Mouse (Mus musculus): ENCODE measurements around the gene Tiam1. TPM values are rescaled to one million over a fixed set of nuclear protein-coding genes. Genes with fewer than 3 reads are reported as not detected.

Tiam1 gene
- polyA plus RNA-seq, 1 experiment from 2014 or later: 51.8 TPM

- 0 out of 2 replicates have a peak, but pooled peaks cover 3% of the 10 kb centered on the region for H3K36me3 ChIP-seq
- H3K4me2 ChIP-seq: no peak overlapping the region
- no peak overlapping the region for H3K4me3 ChIP-seq
- H3K9ac ChIP-seq: no peak overlapping the region
- H3K27me3 ChIP-seq: no peaks in the 10 kb centered on the region
- WGBS: 60% methylated on average over 14 of the region's 15 CpGs
- peaks cover 14% of the 10 kb centered on the region for H3K4me1 ChIP-seq
- no peak overlapping the region for H3K27ac ChIP-seq
- no peak for ATAC-seq (ENCODE audit: insufficient number of reproducible peaks, low FRiP score, low TSS enrichment, low read depth)
- no peaks in the 10 kb centered on the region for H3K9me3 ChIP-seq
These were observed 38.7 kb downstream of the Tiam1 start for GRCm38 (mm10) chr16:90104714-90105459.

GRCm38 (mm10) chr16:90103726-90104125 is 39.8 kb downstream of the Tiam1 start:
- Histone ChIP-seq H3K9me3 (no peaks in the 10 kb centered on the region), H3K4me3 (no peak overlapping the region), H3K27me3 (no peaks in the 10 kb centered on the region), H3K4me2 (no peak overlapping the region), H3K36me3 (0 out of 2 replicates have a peak, but pooled peaks cover 3% of the 10 kb centered on the region), H3K4me1 (peaks cover 20% of the 10 kb centered on the region), H3K27ac (no peak overlapping the region), H3K9ac (no peak overlapping the region)
- ATAC-seq (ENCODE audit: insufficient number of reproducible peaks, low FRiP score, low TSS enrichment, low read depth): no peak
- WGBS: 63% methylated on average over 2 of the region's 2 CpGs

GRCm38 (mm10) chr16:90102596-90102995 is 41.0 kb downstream of the Tiam1 start:
- no peak for ATAC-seq (ENCODE audit: insufficient number of reproducible peaks, low FRiP score, low TSS enrichment, low read depth)
- H3K4me1 ChIP-seq: peaks cover 28% of the 10 kb centered on the region
- no peak overlapping the region for H3K27ac ChIP-seq
- H3K9ac ChIP-seq: no peak overlapping the region
- no peak overlapping the region for H3K4me3 ChIP-seq
- 82% methylated on average over 7 of the region's 7 CpGs for WGBS
- H3K36me3 ChIP-seq: 0 out of 2 replicates have a peak, but pooled peaks cover under 1% of the 10 kb centered on the region
- no peaks in the 10 kb centered on the region for H3K9me3 ChIP-seq
- no peaks in the 10 kb centered on the region for H3K27me3 ChIP-seq
- H3K4me2 ChIP-seq: no peak overlapping the region

GRCm38 (mm10) chr16:90098191-90098605 is 45.4 kb downstream of the Tiam1 start:
- WGBS: 69% methylated on average over 11 of the region's 11 CpGs
- peak overlapping the region; percentile 59 for H3K27ac ChIP-seq
- no peak overlapping the region for H3K9ac ChIP-seq
- H3K36me3 ChIP-seq: no peaks in the 10 kb centered on the region
- H3K4me1 ChIP-seq: peaks cover 37% of the 10 kb centered on the region
- no peaks in the 10 kb centered on the region for H3K27me3 ChIP-seq
- H3K4me3 ChIP-seq: no peak overlapping the region
- H3K9me3 ChIP-seq: no peaks in the 10 kb centered on the region
- no peak overlapping the region for H3K4me2 ChIP-seq
- no peak for ATAC-seq (ENCODE audit: insufficient number of reproducible peaks, low FRiP score, low TSS enrichment, low read depth)

GRCm38 (mm10) chr16:90097769-90098168 is 45.8 kb downstream of the Tiam1 start:
- H3K4me3 ChIP-seq: no peak overlapping the region
- WGBS: 93% methylated on average over 3 of the region's 3 CpGs
- H3K27ac ChIP-seq: no peak overlapping the region
- no peaks in the 10 kb centered on the region for H3K27me3 ChIP-seq
- no peaks in the 10 kb centered on the region for H3K9me3 ChIP-seq
- peaks cover 40% of the 10 kb centered on the region for H3K4me1 ChIP-seq
- H3K4me2 ChIP-seq: no peak overlapping the region
- H3K9ac ChIP-seq: no peak overlapping the region
- H3K36me3 ChIP-seq: no peaks in the 10 kb centered on the region
- ATAC-seq (ENCODE audit: insufficient number of reproducible peaks, low FRiP score, low TSS enrichment, low read depth): no peak

GRCm38 (mm10) chr16:90096011-90096410 is 47.6 kb downstream of the Tiam1 start:
- Histone ChIP-seq H3K4me1 (peaks cover 49% of the 10 kb centered on the region), H3K27me3 (no peaks in the 10 kb centered on the region), H3K9me3 (no peaks in the 10 kb centered on the region), H3K9ac (no peak overlapping the region), H3K27ac (no peak overlapping the region), H3K4me3 (no peak overlapping the region), H3K36me3 (no peaks in the 10 kb centered on the region), H3K4me2 (no peak overlapping the region)
- ATAC-seq (ENCODE audit: insufficient number of reproducible peaks, low FRiP score, low TSS enrichment, low read depth): no peak
- WGBS: 62% methylated on average over 5 of the region's 5 CpGs

GRCm38 (mm10) chr16:90093015-90093414 is 50.6 kb downstream of the Tiam1 start:
- Histone ChIP-seq H3K27me3 (no peaks in the 10 kb centered on the region), H3K36me3 (no peaks in the 10 kb centered on the region), H3K4me2 (no peak overlapping the region), H3K9me3 (no peaks in the 10 kb centered on the region), H3K4me1 (peaks cover 37% of the 10 kb centered on the region), H3K4me3 (no peak overlapping the region), H3K9ac (no peak overlapping the region), H3K27ac (no peak overlapping the region)
- 69% methylated on average over 9 of the region's 9 CpGs for WGBS
- no peak for ATAC-seq (ENCODE audit: insufficient number of reproducible peaks, low FRiP score, low TSS enrichment, low read depth)

GRCm38 (mm10) chr16:90091906-90092305 is 51.7 kb downstream of the Tiam1 start:
- no peak overlapping the region for H3K9ac ChIP-seq
- no peaks in the 10 kb centered on the region for H3K36me3 ChIP-seq
- no peak for ATAC-seq (ENCODE audit: insufficient number of reproducible peaks, low FRiP score, low TSS enrichment, low read depth)
- no peak overlapping the region for H3K27ac ChIP-seq
- H3K9me3 ChIP-seq: no peaks in the 10 kb centered on the region
- no peak overlapping the region for H3K4me2 ChIP-seq
- peaks cover 37% of the 10 kb centered on the region for H3K4me1 ChIP-seq
- no peaks in the 10 kb centered on the region for H3K27me3 ChIP-seq
- 76% methylated on average over 1 of the region's 1 CpGs for WGBS
- no peak overlapping the region for H3K4me3 ChIP-seq

- H3K4me1 ChIP-seq: peaks cover 38% of the 10 kb centered on the region
- H3K36me3 ChIP-seq: no peaks in the 10 kb centered on the region
- no peak overlapping the region for H3K27ac ChIP-seq
- WGBS: 69% methylated on average over 11 of the region's 11 CpGs
- H3K4me3 ChIP-seq: no peak overlapping the region
- H3K9me3 ChIP-seq: no peaks in the 10 kb centered on the region
- no peak for ATAC-seq (ENCODE audit: insufficient number of reproducible peaks, low FRiP score, low TSS enrichment, low read depth)
- no peak overlapping the region for H3K9ac ChIP-seq
- H3K27me3 ChIP-seq: no peaks in the 10 kb centered on the region
- no peak overlapping the region for H3K4me2 ChIP-seq
These were observed 52.4 kb downstream of the Tiam1 start for GRCm38 (mm10) chr16:90091112-90091720.

GRCm38 (mm10) chr16:90090368-90090767 is 53.2 kb downstream of the Tiam1 start:
- Histone ChIP-seq H3K4me3 (no peak overlapping the region), H3K4me2 (no peak overlapping the region), H3K36me3 (no peaks in the 10 kb centered on the region), H3K9me3 (no peaks in the 10 kb centered on the region), H3K4me1 (peaks cover 37% of the 10 kb centered on the region), H3K27ac (no peak overlapping the region), H3K9ac (no peak overlapping the region), H3K27me3 (no peaks in the 10 kb centered on the region)
- no peak for ATAC-seq (ENCODE audit: insufficient number of reproducible peaks, low FRiP score, low TSS enrichment, low read depth)
- 92% methylated on average over 13 of the region's 13 CpGs for WGBS

GRCm38 (mm10) chr16:90087256-90087655 is 56.3 kb downstream of the Tiam1 start:
- 91% methylated on average over 5 of the region's 5 CpGs for WGBS
- no peak for ATAC-seq (ENCODE audit: insufficient number of reproducible peaks, low FRiP score, low TSS enrichment, low read depth)

GRCm38 (mm10) chr16:90086111-90086510 is 57.5 kb downstream of the Tiam1 start:
- WGBS: 62% methylated on average over 6 of the region's 6 CpGs
- Histone ChIP-seq H3K9ac (no peak overlapping the region), H3K9me3 (no peaks in the 10 kb centered on the region), H3K4me2 (no peak overlapping the region), H3K27me3 (no peaks in the 10 kb centered on the region), H3K4me1 (peaks cover 13% of the 10 kb centered on the region), H3K27ac (no peak overlapping the region), H3K4me3 (no peak overlapping the region), H3K36me3 (no peaks in the 10 kb centered on the region)
- no peak for ATAC-seq (ENCODE audit: insufficient number of reproducible peaks, low FRiP score, low TSS enrichment, low read depth)

More at GRCm38 (mm10) chr16:90087256-90087655, 56.3 kb downstream of the Tiam1 start:
- Histone ChIP-seq H3K4me3 (no peak overlapping the region), H3K36me3 (no peaks in the 10 kb centered on the region), H3K27me3 (no peaks in the 10 kb centered on the region), H3K27ac (no peak overlapping the region), H3K4me1 (peaks cover 17% of the 10 kb centered on the region), H3K9ac (no peak overlapping the region), H3K9me3 (no peaks in the 10 kb centered on the region), H3K4me2 (no peak overlapping the region)

Measured in limb, embryonic 15.5 days (tissue).